Mouse (Mus musculus) limb, embryonic 13.5 days (tissue): ENCODE data around the gene Meig1. TPM values are rescaled to one million over a fixed set of nuclear protein-coding genes. Genes with fewer than 3 reads are reported as not detected.
A peak's percentile ranks its signal among the peaks of the same experiment; 100 is the strongest.

Source experiments
- ATAC-seq: fragments of 200-750 bp; cut with Nextera tagmentation; 2 replicates; pipeline ENCODE4 v1.8.0; 2017; ENCODE audit warnings: low read depth, moderate number of reproducible peaks, moderate TSS enrichment; ENCODE audit not compliant: low FRiP score
- H3K27ac ChIP-seq: fragments of 300-500 bp; sonication (generic); 2 replicates; pipeline ENCODE4 v1.5.1; 2015; ENCODE audit warnings: inconsistent platforms, mild to moderate bottlenecking, moderate library complexity
- H3K27me3 ChIP-seq: fragments of 300-500 bp; sonication (generic); 2 replicates; pipeline ENCODE4 v1.6.1; 2015; ENCODE audit warnings: mild to moderate bottlenecking, inconsistent platforms
- H3K36me3 ChIP-seq: fragments of 300-500 bp; sonication (generic); 2 replicates; pipeline ENCODE4 v1.6.1; 2015; ENCODE audit warnings: inconsistent platforms, mild to moderate bottlenecking, moderate library complexity
- H3K4me1 ChIP-seq: fragments of 300-500 bp; sonication (generic); 2 replicates; pipeline ENCODE4 v1.6.1; 2015; ENCODE audit warnings: inconsistent platforms
- H3K4me2 ChIP-seq: fragments of 300-500 bp; sonication (generic); replicated peaks from 2 replicates; pipeline ENCODE4 v1.6.1; 2015; ENCODE audit warnings: inconsistent platforms, mild to moderate bottlenecking, moderate library complexity
- H3K4me3 ChIP-seq: fragments of 300-500 bp; sonication (generic); 2 replicates; pipeline ENCODE4 v1.5.1; 2015; ENCODE audit warnings: moderate library complexity, mild to moderate bottlenecking, inconsistent platforms
- H3K9ac ChIP-seq: fragments of 300-500 bp; sonication (generic); 2 replicates; pipeline ENCODE4 v1.6.1; 2015; ENCODE audit warnings: mild to moderate bottlenecking, inconsistent platforms
- H3K9me3 ChIP-seq: fragments of 300-500 bp; sonication (generic); 2 replicates; pipeline ENCODE4 v1.6.1; 2016; ENCODE audit warnings: inconsistent platforms
- WGBS: fragments of 180-500 bp; shearing (Covaris S2); methylation state at CpG from one replicate; pipeline ENCODE4 v1.1.7; 2015; 5-methylcytosine and 5-hydroxymethylcytosine counted together
- polyA plus RNA-seq: library from polyadenylated mRNA; unstranded; fragments of >200 nt; fragmentation: Nextera tagmentation; extraction: Ambion mirVana; gene quantifications from 2 replicates; pipeline ENCODE4 v1.2.1, GENCODE M21; 2015

The Meig1 gene
- polyA plus RNA-seq, result not detected in 2 replicates

GRCm38 (mm10) chr2:3422548-3422947 is at the start of gene Meig1:
Gene Meig1 (minus strand): TSS chr2:3422648.
- Histone ChIP-seq H3K9me3 (no peaks in the 10 kb centered on the region), H3K4me3 (no peak within 1 kb of the TSS; the same call in 1 of the 2 replicates), H3K4me1 (peaks cover 16% of the 10 kb centered on the region), H3K27ac (no peak within 1 kb of the TSS), H3K27me3 (peaks cover 10% of the 10 kb centered on the region), H3K9ac (no peak within 1 kb of the TSS), H3K4me2 (peak within 1 kb of the TSS; percentile 91; the same call in 1 of the 2 replicates), H3K36me3 (no peaks in the 10 kb centered on the region)
- no peak for ATAC-seq
- WGBS, result 75% methylated on average over 3 of the region's 3 CpGs

GRCm38 (mm10) chr2:3456590-3456989 is 34.1 kb upstream of the Meig1 start:
- H3K9me3 ChIP-seq, result no peaks in the 10 kb centered on the region
- H3K27ac ChIP-seq, result no peak overlapping the region
- 88% methylated on average over 4 of the region's 4 CpGs for WGBS
- H3K4me1 ChIP-seq, result no peaks in the 10 kb centered on the region
- ATAC-seq, result no peak
- peaks cover 48% of the 10 kb centered on the region for H3K36me3 ChIP-seq
- H3K27me3 ChIP-seq, result no peaks in the 10 kb centered on the region
- no peak overlapping the region for H3K4me2 ChIP-seq
- no peak overlapping the region for H3K4me3 ChIP-seq
- no peak overlapping the region for H3K9ac ChIP-seq

GRCm38 (mm10) chr2:3453096-3453495 is 30.6 kb upstream of the Meig1 start:
- H3K9ac ChIP-seq, result no peak overlapping the region
- 93% methylated on average over 3 of the region's 3 CpGs for WGBS
- H3K4me1 ChIP-seq, result peaks cover 5% of the 10 kb centered on the region
- H3K36me3 ChIP-seq, result peaks cover 49% of the 10 kb centered on the region
- no peak overlapping the region for H3K27ac ChIP-seq
- no peak overlapping the region for H3K4me2 ChIP-seq
- no peak overlapping the region for H3K4me3 ChIP-seq
- H3K27me3 ChIP-seq, result no peaks in the 10 kb centered on the region
- ATAC-seq, result no peak
- no peaks in the 10 kb centered on the region for H3K9me3 ChIP-seq

- H3K27me3 ChIP-seq, result no peaks in the 10 kb centered on the region
- no peak overlapping the region for H3K27ac ChIP-seq
- H3K9ac ChIP-seq, result no peak overlapping the region
- 76% methylated on average over 2 of the region's 2 CpGs for WGBS
- no peak overlapping the region for H3K4me3 ChIP-seq
- no peaks in the 10 kb centered on the region for H3K9me3 ChIP-seq
- peaks cover 34% of the 10 kb centered on the region for H3K36me3 ChIP-seq
- ATAC-seq, result no peak
- H3K4me2 ChIP-seq, result no peak overlapping the region
- peaks cover 10% of the 10 kb centered on the region for H3K4me1 ChIP-seq
These were observed 27.0 kb upstream of the Meig1 start for GRCm38 (mm10) chr2:3449431-3449830.

GRCm38 (mm10) chr2:3445984-3446383 is 23.5 kb upstream of the Meig1 start:
- Histone ChIP-seq H3K27ac (no peak overlapping the region), H3K4me1 (peaks cover 10% of the 10 kb centered on the region), H3K4me2 (no peak overlapping the region), H3K4me3 (no peak overlapping the region), H3K9me3 (no peaks in the 10 kb centered on the region), H3K36me3 (peaks cover 16% of the 10 kb centered on the region), H3K27me3 (no peaks in the 10 kb centered on the region), H3K9ac (no peak overlapping the region)
- no peak for ATAC-seq
- WGBS, result 76% methylated on average over 4 of the region's 4 CpGs

- Histone ChIP-seq H3K9ac (no peak overlapping the region), H3K4me1 (peaks cover 10% of the 10 kb centered on the region), H3K36me3 (peaks cover 12% of the 10 kb centered on the region), H3K27me3 (no peaks in the 10 kb centered on the region), H3K27ac (no peak overlapping the region), H3K9me3 (no peaks in the 10 kb centered on the region), H3K4me3 (no peak overlapping the region), H3K4me2 (no peak overlapping the region)
- 71% methylated on average over 7 of the region's 7 CpGs for WGBS
- ATAC-seq, result no peak
These were observed 21.8 kb upstream of the Meig1 start for GRCm38 (mm10) chr2:3444206-3444605.

- WGBS, result 59% methylated on average over 7 of the region's 7 CpGs
- Histone ChIP-seq H3K27ac (no peak overlapping the region), H3K27me3 (no peaks in the 10 kb centered on the region), H3K9me3 (no peaks in the 10 kb centered on the region), H3K4me1 (no peaks in the 10 kb centered on the region), H3K4me2 (no peak overlapping the region), H3K36me3 (peaks cover 8% of the 10 kb centered on the region), H3K9ac (no peak overlapping the region), H3K4me3 (no peak overlapping the region)
- no peak for ATAC-seq
These were observed 15.5 kb upstream of the Meig1 start for GRCm38 (mm10) chr2:3437956-3438355.

- WGBS, result 83% methylated on average over 6 of the region's 6 CpGs
- ATAC-seq, result no peak
- Histone ChIP-seq H3K27me3 (no peaks in the 10 kb centered on the region), H3K9ac (no peak overlapping the region), H3K9me3 (no peaks in the 10 kb centered on the region), H3K36me3 (peaks cover 8% of the 10 kb centered on the region), H3K4me3 (no peak overlapping the region), H3K4me2 (no peak overlapping the region), H3K4me1 (no peaks in the 10 kb centered on the region), H3K27ac (no peak overlapping the region)
These were observed 13.1 kb upstream of the Meig1 start for GRCm38 (mm10) chr2:3435369-3436061.

- Histone ChIP-seq H3K27me3 (no peaks in the 10 kb centered on the region), H3K9ac (no peak overlapping the region), H3K9me3 (no peaks in the 10 kb centered on the region), H3K27ac (no peak overlapping the region), H3K4me2 (no peak overlapping the region), H3K4me3 (no peak overlapping the region), H3K36me3 (no peaks in the 10 kb centered on the region), H3K4me1 (no peaks in the 10 kb centered on the region)
- WGBS, result 57% methylated on average over 9 of the region's 9 CpGs
- ATAC-seq, result peak; percentile 15; the same call in 1 of the 2 replicates
These were observed 8.5 kb upstream of the Meig1 start for GRCm38 (mm10) chr2:3430956-3431355.

- Histone ChIP-seq H3K4me3 (peak overlapping the region; percentile 64), H3K9ac (peak overlapping the region; percentile 67), H3K4me2 (peak overlapping the region; percentile 91), H3K4me1 (peaks cover 11% of the 10 kb centered on the region), H3K36me3 (no peaks in the 10 kb centered on the region), H3K27me3 (no peaks in the 10 kb centered on the region), H3K27ac (no peak overlapping the region), H3K9me3 (no peaks in the 10 kb centered on the region)
- peak; percentile 2; the same call in 1 of the 2 replicates for ATAC-seq
- 12% methylated on average over 10 of the region's 10 CpGs for WGBS
These were observed 2.1 kb upstream of the Meig1 start for GRCm38 (mm10) chr2:3424579-3424910.

GRCm38 (mm10) chr2:3423841-3424578 is 1.6 kb upstream of the Meig1 start, which contains the start of gene Dclre1c:
Gene Dclre1c (plus strand): TSS chr2:3424131.
- no peak within 1 kb of the TSS for H3K27ac ChIP-seq
- H3K9ac ChIP-seq, result peak within 1 kb of the TSS; percentile 67
- H3K9me3 ChIP-seq, result no peaks in the 10 kb centered on the region
- under 1% methylated on average over 29 of the region's 29 CpGs for WGBS
- H3K36me3 ChIP-seq, result no peaks in the 10 kb centered on the region
- ATAC-seq, result peak; percentile 98
- peaks cover 11% of the 10 kb centered on the region for H3K4me1 ChIP-seq
- peak within 1 kb of the TSS; percentile 91 for H3K4me2 ChIP-seq
- H3K27me3 ChIP-seq, result no peaks in the 10 kb centered on the region
- peak within 1 kb of the TSS; percentile 64 for H3K4me3 ChIP-seq

- Histone ChIP-seq H3K27me3 (peaks cover 25% of the 10 kb centered on the region), H3K27ac (no peak overlapping the region), H3K9ac (no peak overlapping the region), H3K9me3 (no peaks in the 10 kb centered on the region), H3K4me1 (peaks cover 16% of the 10 kb centered on the region), H3K4me3 (no peak overlapping the region), H3K4me2 (no peak overlapping the region), H3K36me3 (no peaks in the 10 kb centered on the region)
- ATAC-seq, result no peak
- WGBS, result 72% methylated on average over 4 of the region's 4 CpGs
These were observed 2.3 kb downstream of the Meig1 start for GRCm38 (mm10) chr2:3420157-3420556.
